Mouse (Mus musculus): ENCODE measurements around the gene Tfb2m. TPM values are rescaled to one million over a fixed set of nuclear protein-coding genes. Genes with fewer than 3 reads are reported as not detected.

Gene Tfb2m
- polyA plus RNA-seq, 1 experiment, result 14.2 TPM

DNA sequence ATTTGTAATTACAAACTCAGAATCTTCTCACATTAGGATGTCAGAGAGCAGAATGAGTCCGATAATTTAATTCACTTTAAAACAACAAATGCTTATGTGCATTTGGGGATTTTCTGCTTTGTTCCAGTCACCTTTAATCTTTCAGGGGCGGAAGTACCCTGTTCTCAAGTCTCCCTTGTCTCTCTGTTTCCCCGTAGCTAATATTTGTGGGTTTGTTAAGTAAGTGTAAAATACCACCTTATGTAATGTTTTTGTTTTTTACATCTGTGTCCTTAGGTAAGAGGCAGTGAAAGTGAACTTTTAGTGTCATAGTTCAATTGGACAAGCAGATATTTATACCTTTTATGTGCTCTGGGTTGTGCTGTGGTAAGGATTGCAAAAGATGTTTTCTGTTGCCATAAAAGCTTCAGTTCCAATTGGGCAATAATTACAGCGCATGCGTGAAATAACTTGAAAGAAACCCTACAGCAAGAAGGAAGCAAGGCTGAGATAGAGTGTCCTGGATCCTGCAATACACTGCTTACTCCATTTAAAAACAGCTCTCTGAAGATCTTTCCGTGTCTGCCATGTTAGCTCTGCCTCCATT, 14.9 kb upstream of the Tfb2m start:
- TF ChIP-seq MYOG (IDR thresholded peaks at IDR 0.05; ENCODE audit: control insufficient read depth in 1 of 3, insufficient read depth in 1 of 3, insufficient read length in 2 of 3, low read depth in 2 of 3) (no peak), E2F4 (IDR thresholded peaks at IDR 0.05; ENCODE audit: insufficient read depth) (no peak), CEBPB (IDR thresholded peaks at IDR 0.05; ENCODE audit: insufficient read depth, poor library complexity, severe bottlenecking) (no peak), MAX (IDR thresholded peaks at IDR 0.05; ENCODE audit: low read depth) (no peak), POLR2A (IDR thresholded peaks at IDR 0.05; ENCODE audit: insufficient read length, low read depth) (no peak), USF1 (IDR thresholded peaks at IDR 0.05; ENCODE audit: low read depth) (no peak), TCF3 (IDR thresholded peaks at IDR 0.05; ENCODE audit: insufficient read length, low read depth) (no peak), MYOD1 (IDR thresholded peaks at IDR 0.05; ENCODE audit: control insufficient read depth in 1 of 3, insufficient read length in 2 of 3, low read depth in 2 of 3) (no peak), POLR2AphosphoS2 (IDR thresholded peaks at IDR 0.05; ENCODE audit: insufficient read length, low read depth) (no peak), REST (IDR thresholded peaks at IDR 0.05; ENCODE audit: insufficient read depth, insufficient read length) (no peak), SRF (IDR thresholded peaks at IDR 0.05; ENCODE audit: control insufficient read depth, insufficient read length, low read depth) (no peak), TCF12 (IDR thresholded peaks at IDR 0.05; ENCODE audit: insufficient read depth, poor library complexity, severe bottlenecking) (no peak)
- H3K27me3 ChIP-seq (ENCODE audit: control insufficient read depth, insufficient read depth, insufficient read length), result no peaks in the 10 kb centered on the region

DNA sequence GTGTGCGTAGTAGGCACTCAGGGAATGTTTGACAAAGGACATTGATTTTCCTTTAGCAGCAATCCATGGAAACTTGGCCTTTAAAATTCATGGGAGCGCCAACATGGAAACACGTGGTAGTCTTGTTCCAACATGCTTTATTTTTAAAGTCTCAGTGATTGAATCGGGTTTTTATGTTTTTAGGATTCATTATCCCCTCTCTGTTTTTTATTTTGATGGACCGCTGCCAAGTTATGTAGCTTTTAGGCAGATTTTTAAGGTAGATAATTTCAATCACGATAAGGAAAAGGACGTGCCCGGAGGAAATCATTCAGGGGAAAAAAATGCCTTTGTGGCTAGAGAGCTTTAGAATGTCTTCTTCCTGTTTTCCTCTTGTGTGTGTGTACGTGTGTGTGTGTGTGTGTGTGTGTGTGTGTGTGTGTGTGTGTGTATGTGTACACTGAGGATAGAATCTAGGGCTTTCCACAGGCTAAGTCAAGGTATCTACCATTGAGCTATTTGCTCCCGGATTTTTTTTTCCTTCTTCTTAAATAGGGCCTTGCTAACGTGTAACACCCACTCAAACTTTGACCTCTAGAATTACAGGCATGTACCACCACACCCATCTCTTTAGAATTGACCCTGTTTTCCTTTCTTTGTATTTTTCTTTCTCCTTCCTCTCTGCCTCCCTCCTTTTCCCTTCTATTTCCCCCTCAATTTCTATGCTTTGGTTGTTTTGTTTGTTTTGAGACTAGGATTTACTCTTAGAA, 13.6 kb upstream of the Tfb2m start:
- no peak overlapping the region for H3ac ChIP-seq (ENCODE audit: control insufficient read depth, insufficient read length)
- no peaks in the 10 kb centered on the region for H3K27me3 ChIP-seq (ENCODE audit: control insufficient read depth, insufficient read depth, insufficient read length)
- H3K36me3 ChIP-seq (ENCODE audit: control insufficient read depth, insufficient read depth), result no peaks in the 10 kb centered on the region
- peaks cover 8% of the 10 kb centered on the region for H3K79me2 ChIP-seq (ENCODE audit: control insufficient read depth, insufficient read depth)
- TF ChIP-seq MYOG (IDR thresholded peaks at IDR 0.05; ENCODE audit: control insufficient read depth in 1 of 3, insufficient read depth in 1 of 3, insufficient read length in 2 of 3, low read depth in 2 of 3) (no peak), CEBPB (IDR thresholded peaks at IDR 0.05; ENCODE audit: insufficient read depth, poor library complexity, severe bottlenecking) (no peak), REST (IDR thresholded peaks at IDR 0.05; ENCODE audit: insufficient read depth, insufficient read length) (no peak), SRF (IDR thresholded peaks at IDR 0.05; ENCODE audit: control insufficient read depth, insufficient read length, low read depth) (no peak), USF1 (IDR thresholded peaks at IDR 0.05; ENCODE audit: low read depth) (no peak)
- H3K4me2 ChIP-seq (ENCODE audit: low read depth), result no peak overlapping the region
- H3K4me3 ChIP-seq, result no peak overlapping the region

More for the DNA sequence above, 14.9 kb upstream of the Tfb2m start:
- H3K36me3 ChIP-seq (ENCODE audit: control insufficient read depth, insufficient read depth), result no peaks in the 10 kb centered on the region
- no peak overlapping the region for H3K4me2 ChIP-seq (ENCODE audit: low read depth)
- no peak overlapping the region for H3ac ChIP-seq (ENCODE audit: control insufficient read depth, insufficient read length)
- H3K79me2 ChIP-seq (ENCODE audit: control insufficient read depth, insufficient read depth), result peaks cover 8% of the 10 kb centered on the region
- H3K4me3 ChIP-seq, result no peak overlapping the region

DNA sequence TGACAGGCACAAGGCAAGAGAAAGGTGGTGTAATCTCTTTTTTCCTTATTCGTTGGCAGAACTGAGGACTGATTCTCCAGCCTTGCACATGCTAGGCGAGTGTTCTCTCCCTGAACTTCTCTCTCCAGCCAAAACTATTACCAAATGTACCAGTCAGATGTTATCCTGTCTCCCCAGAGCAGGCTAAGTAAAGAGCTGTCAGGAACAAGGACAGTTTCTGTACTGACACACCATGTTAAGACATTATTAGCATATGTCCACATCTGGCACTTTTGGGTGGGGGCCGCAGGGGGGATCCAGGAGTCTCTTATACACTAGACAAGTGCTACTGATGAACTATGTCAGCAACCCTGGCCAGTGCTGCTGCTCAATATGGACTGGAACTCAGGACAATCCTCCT, 10.9 kb upstream of the Tfb2m start:
- Histone ChIP-seq H3K36me3 (ENCODE audit: control insufficient read depth, insufficient read depth) (no peaks in the 10 kb centered on the region), H3ac (ENCODE audit: control insufficient read depth, insufficient read length) (no peak overlapping the region), H3K4me2 (ENCODE audit: low read depth) (no peak overlapping the region), H3K27me3 (ENCODE audit: control insufficient read depth, insufficient read depth, insufficient read length) (no peaks in the 10 kb centered on the region), H3K79me2 (ENCODE audit: control insufficient read depth, insufficient read depth) (peaks cover 8% of the 10 kb centered on the region), H3K4me3 (no peak overlapping the region)
- TF ChIP-seq POLR2AphosphoS2 (IDR thresholded peaks at IDR 0.05; ENCODE audit: insufficient read length, low read depth) (no peak), MAX (IDR thresholded peaks at IDR 0.05; ENCODE audit: low read depth) (no peak), E2F4 (IDR thresholded peaks at IDR 0.05; ENCODE audit: insufficient read depth) (no peak), TCF12 (IDR thresholded peaks at IDR 0.05; ENCODE audit: insufficient read depth, poor library complexity, severe bottlenecking) (no peak), USF1 (IDR thresholded peaks at IDR 0.05; ENCODE audit: low read depth) (no peak)

DNA sequence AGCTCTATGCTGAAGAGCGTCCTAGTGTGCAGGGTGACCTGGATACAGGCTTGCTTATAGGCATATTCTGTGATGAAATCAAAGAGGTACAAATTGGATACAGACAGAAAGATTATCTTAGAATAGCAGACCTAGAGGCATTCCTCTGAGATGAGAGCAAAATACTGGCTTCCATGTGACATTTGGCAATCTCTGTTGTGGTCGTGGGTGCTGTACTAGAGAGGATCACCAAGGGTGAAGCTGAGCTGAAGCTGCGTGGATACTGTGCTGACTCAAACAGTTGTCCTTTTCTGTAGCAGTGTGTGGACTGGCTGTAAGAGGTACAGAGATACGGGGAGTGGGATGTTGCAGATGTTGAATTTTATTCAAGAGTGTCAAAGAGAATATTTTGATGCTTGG, 7.9 kb upstream of the Tfb2m start:
- Histone ChIP-seq H3K79me2 (ENCODE audit: control insufficient read depth, insufficient read depth) (peaks cover 14% of the 10 kb centered on the region), H3K27me3 (ENCODE audit: control insufficient read depth, insufficient read depth, insufficient read length) (no peaks in the 10 kb centered on the region), H3K4me2 (ENCODE audit: low read depth) (no peak overlapping the region), H3K36me3 (ENCODE audit: control insufficient read depth, insufficient read depth) (no peaks in the 10 kb centered on the region), H3K4me3 (no peak overlapping the region), H3ac (ENCODE audit: control insufficient read depth, insufficient read length) (no peak overlapping the region)
- TF ChIP-seq TCF12 (IDR thresholded peaks at IDR 0.05; ENCODE audit: insufficient read depth, poor library complexity, severe bottlenecking) (no peak), MYOG (IDR thresholded peaks at IDR 0.05; ENCODE audit: control insufficient read depth in 1 of 3, insufficient read depth in 1 of 3, insufficient read length in 2 of 3, low read depth in 2 of 3) (no peak), TCF3 (IDR thresholded peaks at IDR 0.05; ENCODE audit: insufficient read length, low read depth) (no peak), MAX (IDR thresholded peaks at IDR 0.05; ENCODE audit: low read depth) (no peak), POLR2A (IDR thresholded peaks at IDR 0.05; ENCODE audit: insufficient read length, low read depth) (no peak), MYOD1 (IDR thresholded peaks at IDR 0.05; ENCODE audit: control insufficient read depth in 1 of 3, insufficient read length in 2 of 3, low read depth in 2 of 3) (no peak), USF1 (IDR thresholded peaks at IDR 0.05; ENCODE audit: low read depth) (no peak), SRF (IDR thresholded peaks at IDR 0.05; ENCODE audit: control insufficient read depth, insufficient read length, low read depth) (no peak), E2F4 (IDR thresholded peaks at IDR 0.05; ENCODE audit: insufficient read depth) (no peak), REST (IDR thresholded peaks at IDR 0.05; ENCODE audit: insufficient read depth, insufficient read length) (no peak), CEBPB (IDR thresholded peaks at IDR 0.05; ENCODE audit: insufficient read depth, poor library complexity, severe bottlenecking) (no peak), POLR2AphosphoS2 (IDR thresholded peaks at IDR 0.05; ENCODE audit: insufficient read length, low read depth) (no peak)
